Mouse (Mus musculus) cortical plate, adult 2 months (tissue): Measurements from ENCODE around the gene Slc23a2.

ENCODE experiments used
- CTCF ChIP-seq: fragments of 200-500 bp; IDR thresholded peaks from 2 replicates; pipeline ENCODE4 v1.5.1; 2011; ENCODE audit warnings: mild to moderate bottlenecking, control low read depth, low read length; ENCODE audit not compliant: insufficient read depth; ENCODE audit errors: extremely low read depth
- POLR2A ChIP-seq: fragments of 200-500 bp; IDR thresholded peaks from 2 replicates; pipeline ENCODE4 v1.6.1; 2011; ENCODE audit warnings: mild to moderate bottlenecking, low read length, control low read depth; ENCODE audit not compliant: insufficient read depth; ENCODE audit errors: extremely low read depth

- TF ChIP-seq CTCF (no peak), POLR2A (no peak)
Measured at GRCm38 (mm10) chr2:132053824-132054223, 91.1 kb downstream of the Slc23a2 start.
